Mouse (Mus musculus): ENCODE data around the gene Brd7.

DNA sequence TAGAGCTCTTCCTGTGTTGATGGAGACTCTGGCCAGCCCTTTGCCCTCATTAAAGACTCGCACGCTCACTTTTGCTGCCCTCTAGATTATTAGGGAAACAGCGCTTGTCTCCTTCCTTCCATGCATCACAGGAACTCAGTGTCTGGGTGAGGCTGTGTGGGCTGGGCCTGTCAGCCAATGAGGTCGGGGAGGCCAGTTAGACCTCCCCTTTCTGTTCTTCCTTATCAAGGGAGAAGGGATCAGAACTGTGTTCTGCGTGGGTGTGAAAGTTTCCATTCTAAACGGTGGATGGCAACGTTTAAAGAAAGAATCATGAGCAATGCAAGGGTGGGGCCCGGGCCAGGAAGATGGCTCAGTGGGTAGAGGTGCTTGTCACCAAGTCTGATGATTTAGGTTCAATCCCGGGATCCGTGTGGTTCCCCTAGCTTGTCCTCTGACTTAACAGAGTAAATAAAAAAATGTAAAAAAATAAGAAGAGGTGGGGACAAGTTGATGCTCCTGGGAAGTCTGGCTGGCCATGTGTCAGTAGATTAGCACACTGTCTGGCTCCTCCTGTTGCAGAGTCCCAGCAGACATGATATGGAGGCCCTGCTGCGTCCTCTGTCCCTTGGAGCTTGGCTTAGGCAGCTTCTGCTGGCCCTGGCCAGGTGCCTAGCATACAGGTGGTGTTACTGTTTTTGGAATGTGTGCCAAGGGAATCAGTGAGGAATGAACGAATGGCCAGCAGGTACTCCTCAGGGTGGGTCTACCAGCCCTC, 63.8 kb downstream of the Brd7 start:
- no peak for TF ChIP-seq CTCF (IDR thresholded peaks at IDR 0.05; ENCODE audit: insufficient read depth, low read length)
- TF ChIP-seq POLR2A (IDR thresholded peaks at IDR 0.05; ENCODE audit: borderline replicate concordance, extremely low read depth, low read depth, low read length): no peak
